Comparison of ENCODE assay signal across 26 mouse cellular contexts in genomic region chr9:92771002-92771401, GRCm38 (mm10).
DNase-seq lines count a peak whose midpoint lies in the region; ATAC-seq and TF ChIP-seq lines count a peak whose summit lies in the region.
"Had no signal": no experiment of that assay in that cellular context is flagged by ENCODE, and none has a peak within 500 bp of the region (broad histone marks: within the 10 kb centered on the region; RNA-seq: fewer than 3 reads in every experiment).

No protein-coding gene starts in this region.

- ATAC-seq in forebrain, embryonic 13.5 days, result peak; percentile 66
- no peak for ATAC-seq in forebrain, embryonic 12.5 days (ENCODE audit: low FRiP score)
- no peak for ATAC-seq in forebrain, postnatal 0 days
- ATAC-seq: activated CD4-positive, CD25-positive, alpha-beta regulatory T cell, adult 4 months; hindbrain, postnatal 0 days; inflammation-experienced regulatory T-cells, adult 6 months had no signal

- H3K9me3 ChIP-seq in forebrain, embryonic 13.5 days (replicated peaks), result no peaks in the 10 kb centered on the region
- H3K9me3 ChIP-seq in forebrain, embryonic 12.5 days, result no peaks in the 10 kb centered on the region
- H3K9me3 ChIP-seq in forebrain, postnatal 0 days (ENCODE audit: low read length), result no peaks in the 10 kb centered on the region
- H3K9me3 ChIP-seq: embryonic facial prominence, embryonic 12.5 days; embryonic facial prominence, embryonic 15.5 days; heart, embryonic 10.5 days; heart, embryonic 13.5 days had no signal

- H3K4me3 ChIP-seq in forebrain, embryonic 13.5 days, result no peak overlapping the region
- no peak overlapping the region for H3K4me3 ChIP-seq in forebrain, embryonic 12.5 days (replicated peaks)
- no peak overlapping the region for H3K4me3 ChIP-seq in layer of hippocampus, adult 2 months
- no peak overlapping the region for H3K4me3 ChIP-seq in forebrain, postnatal 0 days (ENCODE audit: low read depth, low read length)
- H3K4me3 ChIP-seq: embryonic facial prominence, embryonic 12.5 days; embryonic facial prominence, embryonic 15.5 days; heart, adult 2 months; heart, embryonic 10.5 days; heart, embryonic 13.5 days had no signal

- H3K36me3 ChIP-seq in forebrain, embryonic 13.5 days (ENCODE audit: poor library complexity, severe bottlenecking), result no peaks in the 10 kb centered on the region
- H3K36me3 ChIP-seq in forebrain, embryonic 12.5 days (replicated peaks), result no peaks in the 10 kb centered on the region
- H3K36me3 ChIP-seq in forebrain, postnatal 0 days (ENCODE audit: insufficient read depth), result no peaks in the 10 kb centered on the region
- H3K36me3 ChIP-seq: embryonic facial prominence, embryonic 12.5 days; embryonic facial prominence, embryonic 15.5 days; heart, embryonic 10.5 days; heart, embryonic 13.5 days had no signal

- TF ChIP-seq CTCF in layer of hippocampus, adult 2 months (conservative IDR thresholded peaks at IDR 0.05), result no peak
- TF ChIP-seq CTCF in forebrain, postnatal 0 days (IDR thresholded peaks at IDR 0.05; ENCODE audit: low read depth), result no peak

- no peak overlapping the region for H3K4me2 ChIP-seq in forebrain, embryonic 13.5 days
- no peak overlapping the region for H3K4me2 ChIP-seq in forebrain, embryonic 12.5 days
- H3K4me2 ChIP-seq in forebrain, postnatal 0 days (ENCODE audit: low read depth), result no peak overlapping the region
- H3K4me2 ChIP-seq: embryonic facial prominence, embryonic 12.5 days; embryonic facial prominence, embryonic 15.5 days; heart, embryonic 13.5 days; hindbrain, embryonic 14.5 days had no signal

- 72% methylated on average over 2 of the region's 2 CpGs for WGBS in forebrain, embryonic 13.5 days
- WGBS in forebrain, embryonic 12.5 days, result 77% methylated on average over 2 of the region's 2 CpGs
- 42% methylated on average over 2 of the region's 2 CpGs for WGBS in forebrain, postnatal 0 days

- no peak overlapping the region for H3K27ac ChIP-seq in forebrain, embryonic 13.5 days
- H3K27ac ChIP-seq in forebrain, embryonic 12.5 days, result no peak overlapping the region
- peak overlapping the region; percentile 75 for H3K27ac ChIP-seq in layer of hippocampus, adult 2 months
- H3K27ac ChIP-seq in forebrain, postnatal 0 days (ENCODE audit: low read depth, low read length), result no peak overlapping the region
- H3K27ac ChIP-seq: embryonic facial prominence, embryonic 12.5 days; embryonic facial prominence, embryonic 15.5 days; heart, adult 2 months; heart, embryonic 10.5 days; heart, embryonic 13.5 days; hindbrain, embryonic 14.5 days; hindbrain, postnatal 0 days had no signal

- DNase-seq in layer of hippocampus, adult 2 months (ENCODE audit: low spot score in 2 of 2), result peak in 1 of 2 experiments; percentile 23
- no peak for DNase-seq in layer of hippocampus, postnatal 25 days (ENCODE audit: extremely low spot score in 1 of 2, low spot score in 1 of 2)
- peak; percentile 21 for DNase-seq in brain, adult 2 months (ENCODE audit: low read depth, low spot score)
- peak; percentile 35 for DNase-seq in forebrain, postnatal 0 days
- DNase-seq in kidney, postnatal 36 days, result no peak
- DNase-seq: adrenal gland, adult 8-10 months; adrenal gland, postnatal 25 days; cerebellum, adult 11 months; cerebellum, adult 2 months; cerebellum, adult 9-11 months; cerebellum, postnatal 25 days; gastrocnemius, postnatal 10 days; gastrocnemius, postnatal 36 days; heart, adult 2 months; heart, postnatal 14 days; heart, postnatal 4 days had no signal

- no peaks in the 10 kb centered on the region for H3K27me3 ChIP-seq in forebrain, embryonic 13.5 days
- H3K27me3 ChIP-seq in forebrain, embryonic 12.5 days, result no peaks in the 10 kb centered on the region
- no peaks in the 10 kb centered on the region for H3K27me3 ChIP-seq in forebrain, postnatal 0 days (ENCODE audit: insufficient read depth, low read length)
- H3K27me3 ChIP-seq: embryonic facial prominence, embryonic 12.5 days; embryonic facial prominence, embryonic 15.5 days; heart, embryonic 13.5 days had no signal

- no peaks in the 10 kb centered on the region for H3K4me1 ChIP-seq in forebrain, embryonic 13.5 days
- H3K4me1 ChIP-seq in forebrain, embryonic 12.5 days, result no peaks in the 10 kb centered on the region
- H3K4me1 ChIP-seq in forebrain, postnatal 0 days (ENCODE audit: insufficient read depth), result 0 out of 2 replicates have a peak, but pooled peaks cover 3% of the 10 kb centered on the region
- H3K4me1 ChIP-seq: embryonic facial prominence, embryonic 12.5 days; embryonic facial prominence, embryonic 15.5 days; heart, embryonic 10.5 days; heart, embryonic 13.5 days had no signal

- H3K9ac ChIP-seq in forebrain, embryonic 13.5 days, result no peak overlapping the region
- no peak overlapping the region for H3K9ac ChIP-seq in forebrain, embryonic 12.5 days
- H3K9ac ChIP-seq in forebrain, postnatal 0 days, result no peak overlapping the region
- H3K9ac ChIP-seq: embryonic facial prominence, embryonic 12.5 days; embryonic facial prominence, embryonic 15.5 days; heart, embryonic 13.5 days; hindbrain, embryonic 14.5 days had no signal

Comparison
In these comparisons a context has a peak if more than half of its experiments do, and no peak if none do; other contexts are left out.
1. DNase-seq: peak in brain, adult 2 months (single experiment) and forebrain, postnatal 0 days (single experiment); none in layer of hippocampus, postnatal 25 days (0 of 2) and kidney, postnatal 36 days (0 of 2).